Mouse (Mus musculus) testis, adult 2 months (tissue): ENCODE measurements at regions not wholly inside any gene's neighbourhood (a gene's known extent, or its start where the extent isn't known, plus 50 kb on each side); places are given as distances from the start of the nearest gene placed in this dataset.

ENCODE experiments used
- H3K27ac ChIP-seq: fragments of 200-500 bp; 2 replicates; pipeline ENCODE4 v1.5.1; 2012; ENCODE audit warnings: low read depth, low read length; ENCODE audit not compliant: control insufficient read depth, insufficient read depth
- H3K27me3 ChIP-seq: fragments of 200-500 bp; 2 replicates; pipeline ENCODE4 v1.6.1; 2012; ENCODE audit warnings: mild to moderate bottlenecking, low read length, moderate library complexity; ENCODE audit not compliant: control insufficient read depth, insufficient read depth
- H3K36me3 ChIP-seq: fragments of 200-500 bp; 2 replicates; pipeline ENCODE4 v1.6.1; 2012; ENCODE audit warnings: mild to moderate bottlenecking, low read length; ENCODE audit not compliant: control insufficient read depth, insufficient read depth
- H3K4me1 ChIP-seq: fragments of 200-500 bp; 2 replicates; pipeline ENCODE4 v1.6.1; 2012; ENCODE audit warnings: low read length; ENCODE audit not compliant: control insufficient read depth, insufficient read depth
- H3K4me3 ChIP-seq: fragments of 200-500 bp; 2 replicates; pipeline ENCODE4 v1.5.1; 2012; ENCODE audit warnings: low read depth, mild to moderate bottlenecking, low read length, moderate library complexity, mixed read lengths; ENCODE audit not compliant: control insufficient read depth
- CTCF ChIP-seq: fragments of 200-500 bp; IDR thresholded peaks from 2 replicates; pipeline ENCODE4 v1.5.1; 2012; ENCODE audit warnings: low read depth, mild to moderate bottlenecking, inconsistent platforms, low read length, moderate library complexity; ENCODE audit not compliant: control insufficient read depth, insufficient read depth, insufficient replicate concordance
- POLR2A ChIP-seq: fragments of 200-500 bp; IDR thresholded peaks from 2 replicates; pipeline ENCODE4 v1.6.1; 2012; ENCODE audit warnings: low read depth, mild to moderate bottlenecking, inconsistent platforms, low read length, moderate library complexity; ENCODE audit not compliant: control insufficient read depth

DNA sequence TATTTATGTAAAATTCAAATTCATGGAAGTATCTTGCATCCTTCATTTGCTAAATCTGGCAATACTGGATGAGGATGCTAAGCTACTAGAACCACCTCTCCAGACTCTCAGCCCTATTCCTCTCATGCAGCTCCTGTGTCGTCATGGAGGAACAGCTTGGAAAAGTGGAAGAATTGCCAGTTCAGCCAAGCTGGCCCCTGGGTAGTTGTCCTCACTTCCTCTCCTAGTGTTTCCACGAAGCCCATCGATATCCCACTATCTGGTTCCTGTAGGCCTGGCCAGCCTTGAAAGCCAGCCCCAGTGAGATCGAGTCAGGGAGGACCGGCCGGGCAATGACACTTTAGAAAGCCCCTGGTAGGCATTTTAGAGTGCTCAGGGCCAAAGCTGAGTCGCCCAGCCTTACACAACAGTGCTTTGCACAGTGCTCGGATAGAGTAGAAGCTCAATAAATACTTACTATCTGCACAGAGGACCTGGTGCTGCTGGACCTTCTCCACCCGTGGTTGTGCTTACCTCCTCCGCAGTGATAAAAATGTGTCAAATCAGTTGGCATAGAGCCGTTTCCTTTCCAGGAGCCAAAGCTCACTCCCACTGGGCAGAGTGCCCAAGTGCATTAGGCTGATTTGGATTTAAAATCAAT is 193.3 kb downstream of the Fam43a start:
- Histone ChIP-seq H3K4me1 (no peaks in the 10 kb centered on the region; the same call in 1 of the 2 replicates), H3K36me3 (no peaks in the 10 kb centered on the region), H3K27me3 (no peaks in the 10 kb centered on the region), H3K27ac (no peak overlapping the region), H3K4me3 (no peak overlapping the region)
- TF ChIP-seq POLR2A = no peak
- no peak for TF ChIP-seq CTCF

- no peaks in the 10 kb centered on the region; the same call in 1 of the 2 replicates for H3K4me1 ChIP-seq
- H3K36me3 ChIP-seq = no peaks in the 10 kb centered on the region
- H3K27ac ChIP-seq = no peak overlapping the region
- TF ChIP-seq CTCF (no peak), POLR2A (no peak)
- no peaks in the 10 kb centered on the region for H3K27me3 ChIP-seq
- H3K4me3 ChIP-seq = no peak overlapping the region
Observed at GRCm38 (mm10) chr16:30793378-30793753, 193.8 kb downstream of the Fam43a start.

DNA sequence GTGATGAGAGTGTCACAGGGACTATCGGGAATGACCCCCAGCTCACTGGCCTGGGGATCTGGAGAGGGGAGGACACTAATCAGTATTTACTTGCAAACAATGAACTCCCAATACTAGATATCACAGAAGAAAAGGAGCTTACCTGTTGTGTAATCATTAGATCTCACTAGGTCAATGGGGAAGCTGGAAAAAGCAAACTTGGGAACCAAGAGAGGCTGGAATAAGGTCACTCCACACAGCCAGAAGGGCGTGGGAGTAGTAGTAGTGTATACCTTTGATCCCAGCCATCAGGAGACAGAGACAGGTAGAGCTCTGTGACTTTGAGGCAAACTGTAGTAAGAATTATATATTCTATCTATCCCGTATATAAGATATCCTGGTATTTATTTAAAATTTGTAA is 194.3 kb downstream of the Fam43a start:
- Histone ChIP-seq H3K4me3 (no peak overlapping the region), H3K27ac (no peak overlapping the region), H3K27me3 (no peaks in the 10 kb centered on the region), H3K4me1 (no peaks in the 10 kb centered on the region), H3K36me3 (no peaks in the 10 kb centered on the region)
- TF ChIP-seq POLR2A = no peak
- TF ChIP-seq CTCF = no peak

DNA sequence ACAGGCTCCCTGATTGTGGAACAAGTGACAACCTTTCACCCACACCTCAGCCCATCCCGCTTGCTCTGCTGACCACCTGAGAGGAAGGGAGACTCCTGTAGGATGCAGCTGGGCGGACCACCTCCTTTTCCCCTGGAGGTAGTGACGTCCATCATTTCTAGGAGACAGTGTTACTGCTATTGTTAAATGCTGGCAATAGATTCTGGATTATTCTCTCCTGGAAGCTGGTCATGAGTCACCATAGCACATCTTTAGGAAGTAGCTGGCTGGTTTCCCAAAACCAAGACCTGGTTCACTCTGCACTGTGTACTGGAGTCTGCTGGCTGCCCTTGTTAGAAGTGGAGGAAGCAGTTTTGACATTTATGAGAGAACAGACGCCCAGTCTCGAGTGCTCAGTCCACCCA is 196.0 kb downstream of the Fam43a start:
- Histone ChIP-seq H3K27ac (no peak overlapping the region), H3K4me3 (no peak overlapping the region), H3K27me3 (no peaks in the 10 kb centered on the region), H3K36me3 (no peaks in the 10 kb centered on the region), H3K4me1 (no peaks in the 10 kb centered on the region)
- TF ChIP-seq CTCF (no peak), POLR2A (no peak)

GRCm38 (mm10) chr16:30796103-30796502 is 196.6 kb downstream of the Fam43a start:
- no peak overlapping the region for H3K27ac ChIP-seq
- H3K27me3 ChIP-seq = no peaks in the 10 kb centered on the region
- no peaks in the 10 kb centered on the region for H3K4me1 ChIP-seq
- TF ChIP-seq POLR2A (no peak), CTCF (no peak)
- H3K36me3 ChIP-seq = no peaks in the 10 kb centered on the region
- no peak overlapping the region for H3K4me3 ChIP-seq

- H3K27me3 ChIP-seq = no peaks in the 10 kb centered on the region
- H3K27ac ChIP-seq = no peak overlapping the region
- no peak overlapping the region for H3K4me3 ChIP-seq
- TF ChIP-seq POLR2A (no peak), CTCF (no peak)
- no peaks in the 10 kb centered on the region for H3K36me3 ChIP-seq
- no peaks in the 10 kb centered on the region for H3K4me1 ChIP-seq
Observed at GRCm38 (mm10) chr16:30797006-30797405, 197.5 kb downstream of the Fam43a start.

GRCm38 (mm10) chr16:30797973-30798471 is 198.5 kb downstream of the Fam43a start:
- H3K27ac ChIP-seq = no peak overlapping the region
- H3K4me3 ChIP-seq = no peak overlapping the region

More at GRCm38 (mm10) chr16:30797973-30798471, 198.5 kb downstream of the Fam43a start:
- Histone ChIP-seq H3K4me1 (no peaks in the 10 kb centered on the region), H3K36me3 (no peaks in the 10 kb centered on the region), H3K27me3 (no peaks in the 10 kb centered on the region)
- TF ChIP-seq CTCF (no peak), POLR2A (no peak)
